Mouse (Mus musculus): ENCODE data around the gene Gm10324.
"Not testable (repeated sequence)": the region's sequence is repeated elsewhere in the genome, so short reads cannot be mapped to it uniquely, and the experiment has no call there.

Gm10324 gene

DNA sequence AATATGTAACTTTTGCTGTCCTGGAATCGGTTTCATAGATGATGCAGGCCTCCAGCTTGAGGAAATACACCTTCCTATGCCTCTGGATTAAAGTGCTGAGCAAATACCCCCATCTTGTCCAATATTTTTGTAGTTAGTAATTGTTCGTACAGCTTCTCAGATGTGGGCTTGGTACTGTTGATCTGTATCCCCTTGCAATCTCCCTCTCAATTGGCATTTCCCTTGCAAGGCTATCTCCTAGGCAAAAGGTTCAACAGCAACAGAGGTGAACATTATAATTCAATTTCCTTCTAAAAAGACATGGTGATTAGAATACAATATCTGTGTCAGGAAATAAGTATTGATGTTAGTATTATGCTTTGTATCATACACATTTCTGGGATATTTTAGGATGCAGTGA lies at the start of gene Gm10324:
Gene Gm10324, plus strand, starts transcription at position 301 of the 400 bp plus-strand sequence.
- DNase-seq (ENCODE audit: low spot score) = not testable (repeated sequence)

All from lung, postnatal 25 days (tissue).